Mouse (Mus musculus): ENCODE data around the gene Etv6.

GRCm38 (mm10) chr6:134317371-134317770, 281.9 kb downstream of the Etv6 start:
- TF ChIP-seq EP300 (optimal IDR thresholded peaks at IDR 0.05), result no peak
- no peak for TF ChIP-seq CTCF (IDR thresholded peaks at IDR 0.05; ENCODE audit: low read depth)
